Mouse (Mus musculus) hindbrain, embryonic 12.5 days (tissue): ENCODE data around the gene C730034F03Rik. TPM values are rescaled to one million over a fixed set of nuclear protein-coding genes. Genes with fewer than 3 reads are reported as not detected.

Experiments
- ATAC-seq: fragments of 200-750 bp; cut with Nextera tagmentation; 2 replicates; pipeline ENCODE4 v1.8.0; 2017; ENCODE audit warnings: moderate TSS enrichment; ENCODE audit not compliant: low FRiP score
- H3K27ac ChIP-seq: fragments of 300-500 bp; sonication (generic); 2 replicates; pipeline ENCODE4 v1.5.1; 2016; ENCODE audit warnings: mild to moderate bottlenecking
- H3K27me3 ChIP-seq: fragments of 300-500 bp; sonication (generic); 2 replicates; pipeline ENCODE4 v1.6.1; 2016; ENCODE audit warnings: mild to moderate bottlenecking
- H3K36me3 ChIP-seq: fragments of 300-500 bp; sonication (generic); 2 replicates; pipeline ENCODE4 v1.6.1; 2016; ENCODE audit warnings: mild to moderate bottlenecking
- H3K4me1 ChIP-seq: fragments of 300-500 bp; sonication (generic); 2 replicates; pipeline ENCODE4 v1.6.1; 2016
- H3K4me2 ChIP-seq: fragments of 300-500 bp; sonication (generic); replicated peaks from 2 replicates; pipeline ENCODE4 v1.6.1; 2016; ENCODE audit warnings: mild to moderate bottlenecking
- H3K4me3 ChIP-seq: fragments of 300-500 bp; sonication (generic); 2 replicates; pipeline ENCODE4 v1.5.1; 2016; ENCODE audit warnings: mild to moderate bottlenecking
- H3K9ac ChIP-seq: fragments of 300-500 bp; sonication (generic); 2 replicates; pipeline ENCODE4 v1.6.1; 2016; ENCODE audit warnings: mild to moderate bottlenecking, moderate library complexity
- H3K9me3 ChIP-seq: fragments of 300-500 bp; sonication (generic); replicated peaks from 2 replicates; pipeline ENCODE4 v1.6.1; 2016; ENCODE audit warnings: mild to moderate bottlenecking
- WGBS: fragments of 180-500 bp; shearing (Covaris S2); methylation state at CpG from one replicate; pipeline ENCODE4 v1.1.7; 2016; 5-methylcytosine and 5-hydroxymethylcytosine counted together
- polyA plus RNA-seq: library from polyadenylated mRNA; unstranded; fragments of >200 nt; fragmentation: Nextera tagmentation; extraction: Ambion mirVana; gene quantifications from 2 replicates; pipeline ENCODE4 v1.2.1, GENCODE M21; 2016

The C730034F03Rik gene
- polyA plus RNA-seq: 4.1 and 4.6 TPM in 2 replicates

- Histone ChIP-seq H3K9me3 (no peaks in the 10 kb centered on the region), H3K9ac (peak within 1 kb of the TSS; percentile 82), H3K4me1 (peaks cover 22% of the 10 kb centered on the region), H3K27ac (peak within 1 kb of the TSS; percentile 96), H3K36me3 (peaks cover 26% of the 10 kb centered on the region), H3K27me3 (no peaks in the 10 kb centered on the region), H3K4me2 (peak within 1 kb of the TSS; percentile 92), H3K4me3 (peak within 1 kb of the TSS; percentile 75)
- under 1% methylated on average over 70 of the region's 70 CpGs for WGBS
- ATAC-seq: peak; percentile 95
These were observed at the start of gene C730034F03Rik, which contains the start of the genes Gm44502 and Chkb for GRCm38 (mm10) chr15:89429352-89430221. TSS of gene C730034F03Rik (plus strand) at chr15:89429589. TSS of gene Gm44502 (minus strand) at chr15:89429696. TSS of gene Chkb (minus strand) at chr15:89429908.

DNA sequence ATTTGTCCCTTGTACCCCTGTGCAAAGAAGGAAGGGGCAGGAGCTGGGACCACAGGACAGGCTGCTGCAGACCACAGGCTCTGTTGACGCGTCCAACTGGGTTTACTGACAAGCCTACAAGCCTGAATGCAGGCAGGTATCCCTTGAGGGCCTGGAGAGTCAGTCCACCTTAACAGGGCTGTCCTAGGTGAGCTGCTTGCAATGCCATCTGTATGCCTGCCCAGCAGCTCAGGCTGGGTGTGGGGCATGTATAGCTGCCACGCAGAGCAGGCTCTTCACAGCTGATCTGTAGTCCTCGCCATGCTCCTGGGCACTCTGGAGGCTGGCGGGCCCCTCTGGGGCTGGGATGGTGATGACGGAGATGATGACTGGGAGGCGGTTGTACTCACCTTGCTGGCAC is 44.8 kb upstream of the C730034F03Rik start, which contains the start of gene Klhdc7b:
Gene Klhdc7b (plus strand): TSS at position 301 of the 400 bp plus-strand sequence.
- peaks cover 25% of the 10 kb centered on the region for H3K27me3 ChIP-seq
- no peaks in the 10 kb centered on the region for H3K9me3 ChIP-seq
- H3K4me3 ChIP-seq: no peak within 1 kb of the TSS
- H3K9ac ChIP-seq: no peak within 1 kb of the TSS
- H3K27ac ChIP-seq: no peak within 1 kb of the TSS
- H3K4me1 ChIP-seq: peaks cover under 1% of the 10 kb centered on the region; the same call in 1 of the 2 replicates
- H3K36me3 ChIP-seq: no peaks in the 10 kb centered on the region
- no peak for ATAC-seq
- WGBS: 86% methylated on average over 7 of the region's 7 CpGs
- H3K4me2 ChIP-seq: no peak within 1 kb of the TSS

DNA sequence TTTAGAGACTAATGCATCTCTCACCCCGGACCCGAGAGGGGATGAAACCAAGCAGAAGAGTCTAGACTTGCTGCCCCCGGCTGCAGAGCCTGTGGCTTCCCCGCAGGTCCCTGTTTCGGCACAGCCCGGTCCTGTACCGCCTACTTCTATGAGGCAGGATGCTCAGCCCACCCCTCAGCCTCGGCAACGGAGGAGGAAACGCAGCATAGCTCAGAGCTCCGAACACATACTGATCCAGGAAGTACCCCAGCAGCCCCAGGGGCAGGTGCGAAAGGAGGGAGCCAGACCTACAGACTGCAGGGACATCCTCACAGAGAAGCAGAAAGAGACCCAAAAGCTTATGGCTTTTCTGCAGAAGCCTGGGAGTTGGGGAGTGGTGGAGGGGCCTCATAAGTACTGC is 42.3 kb upstream of the C730034F03Rik start:
- H3K27ac ChIP-seq: no peak overlapping the region
- no peaks in the 10 kb centered on the region for H3K36me3 ChIP-seq
- no peak for ATAC-seq
- no peaks in the 10 kb centered on the region for H3K4me1 ChIP-seq
- H3K4me3 ChIP-seq: no peak overlapping the region
- H3K4me2 ChIP-seq: no peak overlapping the region
- no peaks in the 10 kb centered on the region for H3K9me3 ChIP-seq
- no peak overlapping the region for H3K9ac ChIP-seq
- H3K27me3 ChIP-seq: peaks cover 9% of the 10 kb centered on the region; the same call in 1 of the 2 replicates
- WGBS: 50% methylated on average over 12 of the region's 12 CpGs

DNA sequence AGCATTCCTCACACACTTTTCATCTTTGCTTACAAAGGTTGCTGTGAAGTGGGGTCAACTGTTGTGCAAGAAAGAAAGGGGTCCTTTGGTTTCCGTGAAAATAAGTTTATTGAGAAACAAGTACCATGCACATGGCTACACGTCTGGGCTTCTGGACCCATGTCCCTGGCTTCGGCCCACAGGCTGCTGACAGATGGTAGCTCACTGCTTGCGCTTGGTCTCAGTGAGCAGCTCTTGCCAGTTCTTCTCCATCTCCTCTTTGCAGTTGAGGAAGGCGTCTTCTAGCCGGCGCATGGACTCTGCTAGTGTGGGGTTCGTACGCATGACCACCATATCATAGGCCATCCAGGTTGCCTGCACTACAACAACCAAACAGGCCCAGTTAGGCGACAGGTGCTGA is 39.3 kb upstream of the C730034F03Rik start:
- Histone ChIP-seq H3K27ac (no peak overlapping the region), H3K36me3 (no peaks in the 10 kb centered on the region), H3K4me1 (no peaks in the 10 kb centered on the region), H3K9ac (no peak overlapping the region), H3K4me3 (no peak overlapping the region), H3K27me3 (no peaks in the 10 kb centered on the region), H3K9me3 (no peaks in the 10 kb centered on the region), H3K4me2 (no peak overlapping the region)
- 92% methylated on average over 10 of the region's 10 CpGs for WGBS
- no peak for ATAC-seq

GRCm38 (mm10) chr15:89396883-89397282 is 32.5 kb upstream of the C730034F03Rik start:
- H3K4me2 ChIP-seq: no peak overlapping the region
- no peak overlapping the region for H3K4me3 ChIP-seq
- H3K9me3 ChIP-seq: no peaks in the 10 kb centered on the region
- no peak for ATAC-seq
- H3K27me3 ChIP-seq: no peaks in the 10 kb centered on the region
- H3K36me3 ChIP-seq: no peaks in the 10 kb centered on the region
- no peak overlapping the region for H3K27ac ChIP-seq
- H3K9ac ChIP-seq: no peak overlapping the region
- 91% methylated on average over 4 of the region's 4 CpGs for WGBS
- H3K4me1 ChIP-seq: no peaks in the 10 kb centered on the region

DNA sequence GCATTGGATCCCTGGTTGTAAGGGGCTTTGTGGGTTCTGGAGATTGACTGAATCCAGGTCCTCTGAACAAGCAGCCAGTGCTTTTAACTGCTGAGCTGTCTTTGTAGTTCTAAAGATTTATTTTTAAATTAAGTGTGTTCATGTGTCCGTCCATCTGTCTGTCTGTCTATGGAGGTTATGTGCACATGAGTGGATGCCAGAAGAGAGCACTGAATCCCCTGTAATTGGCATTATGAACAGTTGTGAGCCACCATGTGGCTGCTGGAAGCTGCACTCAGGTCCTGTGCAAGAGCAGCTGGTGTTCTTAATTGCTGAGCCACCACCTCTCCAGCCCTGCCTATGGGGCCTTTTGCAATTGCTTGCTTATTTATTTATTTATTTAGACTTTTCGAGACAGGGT is 31.2 kb upstream of the C730034F03Rik start:
- H3K4me2 ChIP-seq: no peak overlapping the region
- H3K27me3 ChIP-seq: no peaks in the 10 kb centered on the region
- no peaks in the 10 kb centered on the region for H3K36me3 ChIP-seq
- 81% methylated on average over 2 of the region's 2 CpGs for WGBS
- no peak overlapping the region for H3K9ac ChIP-seq
- H3K9me3 ChIP-seq: no peaks in the 10 kb centered on the region
- no peaks in the 10 kb centered on the region for H3K4me1 ChIP-seq
- H3K4me3 ChIP-seq: no peak overlapping the region
- no peak overlapping the region for H3K27ac ChIP-seq
- ATAC-seq: no peak

DNA sequence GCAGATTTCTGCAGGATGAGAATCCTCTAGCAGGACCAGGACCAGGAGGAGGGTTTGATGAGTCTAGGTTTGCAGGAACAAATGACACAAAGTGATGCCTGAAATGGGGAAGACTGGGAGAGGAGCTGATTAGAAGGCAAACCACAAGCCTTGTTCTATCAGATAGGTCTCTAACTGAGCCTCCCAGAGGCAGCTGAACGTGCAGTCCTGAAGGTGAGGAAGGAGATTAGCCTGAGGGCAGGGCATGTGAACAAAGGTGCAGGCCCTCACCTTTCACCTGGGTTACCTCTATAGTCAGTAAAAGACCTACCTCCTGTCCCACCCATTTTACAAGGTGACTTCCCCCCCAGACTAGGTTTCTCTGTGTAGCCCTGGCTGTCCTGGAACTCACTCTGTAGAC is 29.7 kb upstream of the C730034F03Rik start:
- Histone ChIP-seq H3K4me3 (no peak overlapping the region), H3K36me3 (no peaks in the 10 kb centered on the region), H3K4me1 (no peaks in the 10 kb centered on the region), H3K9ac (no peak overlapping the region), H3K4me2 (no peak overlapping the region), H3K9me3 (no peaks in the 10 kb centered on the region), H3K27ac (no peak overlapping the region), H3K27me3 (no peaks in the 10 kb centered on the region)
- no peak for ATAC-seq
- WGBS: 70% methylated on average over 1 of the region's 1 CpGs

DNA sequence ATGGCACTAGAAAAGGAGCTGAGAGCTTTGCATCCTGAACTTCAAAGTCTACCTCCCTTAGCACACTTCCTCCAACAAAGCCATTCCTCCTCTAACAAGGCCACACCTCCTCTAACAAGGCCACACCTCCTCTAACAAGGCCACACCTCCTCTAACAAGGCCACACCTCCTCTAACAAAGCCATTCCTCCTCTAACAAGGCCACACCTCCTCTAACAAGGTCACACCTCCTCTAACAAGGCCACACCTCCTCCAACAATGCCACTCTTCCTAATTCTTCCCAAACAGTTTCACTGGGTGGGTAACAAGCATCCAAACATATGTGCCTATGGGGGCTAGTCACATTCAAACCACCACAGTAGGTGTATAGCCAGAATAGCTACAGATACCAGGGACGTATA is 26.9 kb upstream of the C730034F03Rik start:
- Histone ChIP-seq H3K9ac (no peak overlapping the region), H3K27me3 (no peaks in the 10 kb centered on the region), H3K36me3 (no peaks in the 10 kb centered on the region), H3K27ac (no peak overlapping the region), H3K4me3 (no peak overlapping the region), H3K4me1 (no peaks in the 10 kb centered on the region), H3K4me2 (no peak overlapping the region), H3K9me3 (no peaks in the 10 kb centered on the region)
- 79% methylated on average over 1 of the region's 1 CpGs for WGBS
- ATAC-seq: no peak

- no peaks in the 10 kb centered on the region for H3K27me3 ChIP-seq
- H3K36me3 ChIP-seq: no peaks in the 10 kb centered on the region
- no peak overlapping the region for H3K27ac ChIP-seq
- no peak overlapping the region for H3K4me2 ChIP-seq
- peaks cover 14% of the 10 kb centered on the region; the same call in 1 of the 2 replicates for H3K9me3 ChIP-seq
- H3K4me3 ChIP-seq: no peak overlapping the region
- ATAC-seq: no peak
- 84% methylated on average over 10 of the region's 10 CpGs for WGBS
- H3K9ac ChIP-seq: no peak overlapping the region
- no peaks in the 10 kb centered on the region for H3K4me1 ChIP-seq
These were observed 24.4 kb upstream of the C730034F03Rik start for GRCm38 (mm10) chr15:89404831-89405623.

GRCm38 (mm10) chr15:89406691-89407090 is 22.7 kb upstream of the C730034F03Rik start:
- H3K36me3 ChIP-seq: no peaks in the 10 kb centered on the region
- no peak overlapping the region for H3K27ac ChIP-seq
- H3K4me1 ChIP-seq: no peaks in the 10 kb centered on the region
- no peak overlapping the region for H3K9ac ChIP-seq
- no peak for ATAC-seq
- H3K4me3 ChIP-seq: no peak overlapping the region
- H3K9me3 ChIP-seq: peaks cover 14% of the 10 kb centered on the region; the same call in 1 of the 2 replicates
- H3K4me2 ChIP-seq: no peak overlapping the region
- no peaks in the 10 kb centered on the region for H3K27me3 ChIP-seq

DNA sequence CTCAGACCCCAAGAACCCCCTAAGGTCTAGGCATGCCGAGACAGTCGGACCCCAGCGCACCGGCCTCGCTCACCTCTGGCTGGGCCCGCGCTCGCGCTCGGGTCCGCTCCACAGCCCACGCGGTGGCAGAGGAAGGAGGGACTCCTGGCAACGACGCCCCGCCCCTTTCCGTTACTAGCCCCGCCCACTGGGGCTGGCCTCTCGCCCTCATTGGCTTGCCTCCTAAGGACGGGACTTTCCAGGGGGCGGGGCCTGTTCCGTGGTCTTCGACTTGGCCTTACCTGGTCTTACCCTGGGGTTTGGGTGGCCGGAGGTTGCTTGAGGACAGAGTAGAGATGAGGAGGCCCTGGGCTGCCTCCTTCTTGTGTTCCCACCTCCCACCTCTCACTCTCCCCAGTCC is 19.3 kb upstream of the C730034F03Rik start, which contains the start of gene Syce3:
Gene Syce3 (minus strand): TSS at position 386 of the 400 bp plus-strand sequence.
- Histone ChIP-seq H3K27me3 (no peaks in the 10 kb centered on the region), H3K4me1 (no peaks in the 10 kb centered on the region), H3K9me3 (peaks cover 14% of the 10 kb centered on the region; the same call in 1 of the 2 replicates), H3K4me3 (no peak within 1 kb of the TSS), H3K27ac (no peak within 1 kb of the TSS), H3K36me3 (no peaks in the 10 kb centered on the region), H3K4me2 (no peak within 1 kb of the TSS), H3K9ac (no peak within 1 kb of the TSS)
- 85% methylated on average over 24 of the region's 24 CpGs for WGBS
- ATAC-seq: no peak

DNA sequence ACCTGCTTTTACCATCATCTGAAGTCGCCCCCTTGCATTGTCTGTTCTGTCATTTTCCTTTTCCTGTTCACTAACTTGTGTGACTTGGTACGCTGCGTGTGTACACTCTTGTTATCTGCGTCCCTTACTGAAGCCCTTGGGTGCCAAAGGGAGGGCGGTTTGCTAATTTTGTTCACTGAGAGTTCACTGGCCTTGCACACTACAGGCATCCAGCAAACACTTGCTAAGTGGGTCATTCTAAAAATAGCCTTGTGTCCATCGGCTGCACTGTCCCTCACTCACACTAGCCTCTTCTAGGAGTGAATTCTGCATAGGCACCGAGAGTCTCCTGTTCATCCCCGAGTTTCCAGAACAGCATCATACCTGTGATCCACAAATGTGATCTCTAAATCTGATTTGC is 14.1 kb upstream of the C730034F03Rik start:
- ATAC-seq: no peak
- no peaks in the 10 kb centered on the region for H3K4me1 ChIP-seq
- WGBS: 88% methylated on average over 8 of the region's 8 CpGs
- H3K9me3 ChIP-seq: no peaks in the 10 kb centered on the region
- H3K9ac ChIP-seq: no peak overlapping the region
- no peaks in the 10 kb centered on the region for H3K27me3 ChIP-seq
- H3K4me3 ChIP-seq: no peak overlapping the region
- no peak overlapping the region for H3K4me2 ChIP-seq
- H3K36me3 ChIP-seq: peaks cover 35% of the 10 kb centered on the region
- no peak overlapping the region for H3K27ac ChIP-seq
